Mouse (Mus musculus) C2C12 (cell line): ENCODE data around the gene Gm4450.
"Not testable (repeated sequence)": the region's sequence is repeated elsewhere in the genome, so short reads cannot be mapped to it uniquely, and the experiment has no call there.

ENCODE experiments used
- CTCF ChIP-seq: IDR thresholded peaks from one replicate; pipeline ENCODE4 v1.5.1; 2011; ENCODE audit not compliant: control insufficient read depth, insufficient read depth, insufficient read length
- MAX ChIP-seq: IDR thresholded peaks from one replicate; pipeline ENCODE4 v1.6.1; 2011; ENCODE audit warnings: mild to moderate bottlenecking, control low read depth
- MYOD1 ChIP-seq: IDR thresholded peaks from one replicate; pipeline ENCODE4 v1.6.1; 2011; ENCODE audit warnings: low read depth; ENCODE audit not compliant: control insufficient read depth, insufficient read length
- MYOG ChIP-seq: IDR thresholded peaks from one replicate; pipeline ENCODE4 v1.6.1; 2011; ENCODE audit not compliant: control insufficient read depth, insufficient read length; ENCODE audit errors: extremely low read depth

DNA sequence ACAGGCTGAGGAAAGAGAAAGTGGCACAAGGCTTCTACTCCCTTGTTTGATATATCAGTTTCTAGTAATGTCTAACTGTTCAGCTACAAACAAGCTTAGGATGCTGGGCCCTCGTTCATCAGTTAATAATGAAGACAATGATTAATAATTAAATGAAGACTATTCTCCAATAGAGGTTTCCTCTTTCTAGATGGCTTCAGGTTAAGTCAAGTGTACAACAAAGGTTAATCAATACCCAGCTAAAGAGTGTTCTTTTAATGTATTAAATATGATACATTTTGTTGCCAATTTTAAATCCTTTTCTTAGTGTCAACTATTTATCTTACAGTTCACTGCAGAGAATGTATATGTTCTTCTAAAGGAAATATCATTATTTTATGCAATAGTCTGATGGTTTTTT is at the start of gene Gm4450:
- TF ChIP-seq CTCF, MYOD1, MAX, MYOG: not testable (repeated sequence)
